Mouse (Mus musculus): ENCODE data around the gene Rras2. TPM values are rescaled to one million over a fixed set of nuclear protein-coding genes. Genes with fewer than 3 reads are reported as not detected.

The Rras2 gene
- polyA plus RNA-seq, 1 experiment from 2014 or later: 24.5 TPM

DNA sequence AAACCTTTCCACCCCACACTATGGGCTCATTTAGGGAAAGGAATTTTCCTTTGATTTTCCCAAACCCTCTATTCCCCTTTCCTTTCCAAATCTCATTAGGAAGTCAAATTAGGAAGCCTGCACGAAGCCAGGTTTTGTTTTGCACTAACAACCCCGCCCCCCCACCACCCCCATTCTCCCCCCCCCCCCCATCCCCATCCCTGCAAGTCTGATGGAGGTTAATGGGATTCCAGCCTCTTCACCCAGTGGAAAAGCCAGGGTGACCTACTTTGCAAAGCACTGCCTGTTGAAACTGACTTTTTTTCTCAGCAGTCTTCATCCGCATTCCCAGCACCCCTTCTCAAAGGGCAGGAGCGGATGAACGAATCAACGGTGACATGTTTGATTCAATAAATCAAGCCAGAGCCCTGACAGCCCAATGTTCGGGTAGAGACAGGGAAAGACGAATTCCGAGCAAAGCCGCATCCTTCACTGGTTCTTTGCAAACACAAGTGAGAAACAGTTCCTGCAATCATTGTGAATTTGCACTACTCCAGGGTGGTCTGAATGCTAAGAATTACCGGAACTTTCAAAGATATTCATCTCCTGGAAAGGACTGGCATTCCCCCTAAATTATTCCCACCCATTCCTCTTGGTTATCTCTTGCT lies 97.4 kb downstream of the Rras2 start:
- Histone ChIP-seq H3K4me3 (ENCODE audit: low read depth, low read length) (peak overlapping the region; percentile 56), H3K4me2 (replicated peaks; ENCODE audit: low read depth) (peak overlapping the region; percentile 74), H3K36me3 (ENCODE audit: control insufficient read depth, insufficient read depth) (no peaks in the 10 kb centered on the region), H3K27ac (ENCODE audit: low read depth, low read length) (no peak overlapping the region), H3K27me3 (replicated peaks; ENCODE audit: control insufficient read depth, insufficient read depth, low read length) (no peaks in the 10 kb centered on the region), H3K9ac (ENCODE audit: low read depth, low read length) (peak overlapping the region; percentile 45; the same call in 1 of the 2 replicates), H3K9me3 (ENCODE audit: control insufficient read depth) (no peaks in the 10 kb centered on the region), H3K4me1 (replicated peaks; ENCODE audit: control insufficient read depth, insufficient read depth, low read length) (no peaks in the 10 kb centered on the region)
- no peak for TF ChIP-seq CTCF (IDR thresholded peaks at IDR 0.05; ENCODE audit: low read depth)
- 8% methylated on average over 11 of the region's 11 CpGs for WGBS
- ATAC-seq: no peak

DNA sequence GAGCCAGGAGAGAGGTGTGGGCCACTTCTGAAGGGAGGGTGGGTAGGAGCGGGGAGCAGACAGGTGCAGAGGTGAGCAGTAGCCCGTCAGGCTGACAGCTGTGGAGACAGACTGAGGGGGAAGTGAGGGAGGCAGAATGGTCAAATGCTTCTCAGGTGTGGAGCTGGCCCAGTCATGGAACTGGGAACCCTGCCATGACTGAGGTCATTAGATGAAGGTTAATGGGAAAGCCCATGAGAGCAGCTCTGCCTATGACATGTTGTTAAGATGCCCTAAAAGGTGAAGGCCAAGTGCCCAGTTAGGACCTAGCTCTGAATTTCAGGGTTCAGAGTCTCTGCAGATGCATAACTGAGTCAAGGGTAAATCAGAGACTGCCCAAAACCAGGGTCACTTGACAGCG lies 98.7 kb downstream of the Rras2 start:
- Histone ChIP-seq H3K36me3 (ENCODE audit: control insufficient read depth, insufficient read depth) (no peaks in the 10 kb centered on the region), H3K9me3 (ENCODE audit: control insufficient read depth) (no peaks in the 10 kb centered on the region), H3K4me1 (replicated peaks; ENCODE audit: control insufficient read depth, insufficient read depth, low read length) (no peaks in the 10 kb centered on the region), H3K4me2 (replicated peaks; ENCODE audit: low read depth) (no peak overlapping the region), H3K9ac (ENCODE audit: low read depth, low read length) (no peak overlapping the region), H3K27me3 (replicated peaks; ENCODE audit: control insufficient read depth, insufficient read depth, low read length) (no peaks in the 10 kb centered on the region), H3K27ac (ENCODE audit: low read depth, low read length) (no peak overlapping the region), H3K4me3 (ENCODE audit: low read depth, low read length) (no peak overlapping the region)
- TF ChIP-seq CTCF (IDR thresholded peaks at IDR 0.05; ENCODE audit: low read depth): no peak
- no peak for ATAC-seq
- 84% methylated on average over 3 of the region's 3 CpGs for WGBS

DNA sequence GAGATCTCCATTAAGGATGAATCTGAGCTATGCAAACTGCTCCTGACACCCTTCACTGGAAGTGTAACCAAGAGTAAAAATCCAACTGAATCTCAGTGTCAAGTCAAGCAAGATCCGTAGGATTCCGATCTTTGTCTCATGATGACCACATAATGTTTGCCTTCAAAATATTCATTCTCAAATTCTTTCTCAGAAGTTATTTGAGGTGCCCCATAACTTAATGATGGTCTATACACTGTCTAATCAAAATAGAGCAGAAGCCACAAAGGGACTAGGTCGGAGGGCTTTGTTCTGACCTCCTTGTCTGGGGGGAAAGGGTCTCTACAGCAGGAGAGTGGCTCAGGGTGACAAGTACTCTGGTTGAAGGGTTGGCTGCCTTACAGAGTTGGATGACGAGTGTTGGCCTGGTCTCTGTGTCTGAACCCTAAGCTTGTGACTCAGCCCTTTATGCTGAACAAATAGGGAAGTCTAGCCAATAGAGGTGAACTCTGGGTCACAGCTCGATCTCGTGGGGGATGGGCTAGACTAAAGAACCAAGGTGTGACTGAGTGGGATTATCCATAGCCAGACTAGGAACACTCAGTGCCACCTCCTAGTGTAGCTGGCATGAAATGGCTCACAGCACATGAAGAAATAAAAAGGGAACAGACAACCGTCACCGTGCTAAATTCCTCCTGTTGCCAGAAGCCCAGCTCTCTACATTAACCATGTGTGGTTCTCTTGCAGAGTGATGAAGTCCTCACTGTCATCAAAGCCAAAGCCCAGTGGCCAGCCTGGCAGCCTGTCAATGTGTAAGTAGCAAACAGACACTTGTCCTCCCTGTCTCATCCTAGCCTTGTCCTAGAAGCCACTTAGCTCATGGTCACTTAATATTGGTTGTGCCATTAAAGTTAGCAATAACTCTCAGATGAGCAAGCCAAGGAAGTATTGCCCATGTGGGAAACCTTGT lies 101.3 kb downstream of the Rras2 start:
- Histone ChIP-seq H3K9ac (ENCODE audit: low read depth, low read length) (no peak overlapping the region), H3K27ac (ENCODE audit: low read depth, low read length) (no peak overlapping the region), H3K4me2 (replicated peaks; ENCODE audit: low read depth) (no peak overlapping the region), H3K27me3 (replicated peaks; ENCODE audit: control insufficient read depth, insufficient read depth, low read length) (no peaks in the 10 kb centered on the region), H3K4me1 (replicated peaks; ENCODE audit: control insufficient read depth, insufficient read depth, low read length) (no peaks in the 10 kb centered on the region), H3K36me3 (ENCODE audit: control insufficient read depth, insufficient read depth) (no peaks in the 10 kb centered on the region), H3K4me3 (ENCODE audit: low read depth, low read length) (no peak overlapping the region), H3K9me3 (ENCODE audit: control insufficient read depth) (no peaks in the 10 kb centered on the region)
- WGBS: 72% methylated on average over 8 of the region's 8 CpGs
- TF ChIP-seq CTCF (IDR thresholded peaks at IDR 0.05; ENCODE audit: low read depth): no peak
- no peak for ATAC-seq

DNA sequence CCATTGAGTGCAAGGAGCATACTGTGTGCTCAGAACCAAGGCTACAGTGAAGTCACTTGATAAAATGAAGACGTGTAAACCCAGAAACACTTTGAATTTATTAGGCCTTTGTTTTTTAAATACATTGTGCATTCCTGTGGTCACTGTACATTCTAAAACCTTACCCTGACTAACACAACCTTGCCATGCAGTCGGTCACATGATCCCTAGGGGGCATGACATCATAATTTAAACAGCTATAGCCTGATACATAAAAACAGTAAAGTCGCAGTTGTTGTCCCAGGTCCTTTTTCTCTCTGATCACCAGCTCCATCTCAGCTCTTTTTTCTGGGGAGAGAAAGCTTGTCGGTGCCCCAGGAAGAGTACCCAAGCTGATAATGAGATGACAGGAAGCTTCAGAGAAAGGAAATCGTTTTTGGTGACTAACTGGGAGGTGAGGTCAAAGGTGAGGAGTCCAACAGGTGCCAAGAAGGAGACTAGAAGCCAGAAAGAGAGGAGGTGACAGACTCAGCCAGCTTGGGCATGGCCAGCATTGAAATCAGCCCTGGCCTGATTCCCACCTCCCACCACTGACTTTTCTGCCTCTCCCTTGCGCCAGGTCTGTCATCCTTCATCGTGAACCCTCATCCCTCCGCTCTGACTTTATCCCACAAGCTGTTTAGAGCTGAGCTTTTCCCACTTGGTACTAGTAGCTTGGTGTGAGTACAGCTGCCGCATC lies 105.7 kb downstream of the Rras2 start:
- Histone ChIP-seq H3K36me3 (ENCODE audit: control insufficient read depth, insufficient read depth) (no peaks in the 10 kb centered on the region), H3K27me3 (replicated peaks; ENCODE audit: control insufficient read depth, insufficient read depth, low read length) (no peaks in the 10 kb centered on the region), H3K9ac (ENCODE audit: low read depth, low read length) (no peak overlapping the region), H3K9me3 (ENCODE audit: control insufficient read depth) (no peaks in the 10 kb centered on the region), H3K27ac (ENCODE audit: low read depth, low read length) (no peak overlapping the region), H3K4me2 (replicated peaks; ENCODE audit: low read depth) (no peak overlapping the region), H3K4me3 (ENCODE audit: low read depth, low read length) (no peak overlapping the region), H3K4me1 (replicated peaks; ENCODE audit: control insufficient read depth, insufficient read depth, low read length) (no peaks in the 10 kb centered on the region)
- no peak for ATAC-seq
- no peak for TF ChIP-seq CTCF (IDR thresholded peaks at IDR 0.05; ENCODE audit: low read depth)
- WGBS: 67% methylated on average over 9 of the region's 9 CpGs

DNA sequence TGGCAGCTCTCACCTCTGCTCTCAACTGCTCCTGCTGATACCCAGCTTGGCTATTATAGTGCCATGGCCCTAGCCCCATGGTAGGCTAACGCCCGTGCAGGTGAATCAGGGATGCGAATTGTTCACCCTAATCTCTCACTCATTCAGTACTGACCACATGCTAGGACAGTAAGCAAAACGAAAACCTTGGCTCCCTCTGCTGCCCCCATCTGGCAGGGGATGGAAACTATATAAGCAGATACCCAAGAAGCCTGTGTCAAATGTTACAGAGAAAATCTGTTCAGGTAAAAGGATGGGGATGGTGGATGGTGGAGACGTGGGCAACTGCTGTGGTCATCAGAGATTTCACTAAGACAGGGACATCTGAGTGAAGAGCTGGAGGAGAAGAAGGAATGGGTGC lies 110.0 kb downstream of the Rras2 start:
- no peaks in the 10 kb centered on the region for H3K9me3 ChIP-seq (ENCODE audit: control insufficient read depth)
- H3K36me3 ChIP-seq (ENCODE audit: control insufficient read depth, insufficient read depth): no peaks in the 10 kb centered on the region
- no peak overlapping the region for H3K27ac ChIP-seq (ENCODE audit: low read depth, low read length)
- no peak overlapping the region for H3K4me2 ChIP-seq (replicated peaks; ENCODE audit: low read depth)
- no peak for ATAC-seq
- H3K9ac ChIP-seq (ENCODE audit: low read depth, low read length): no peak overlapping the region
- no peaks in the 10 kb centered on the region for H3K27me3 ChIP-seq (replicated peaks; ENCODE audit: control insufficient read depth, insufficient read depth, low read length)
- 62% methylated on average over 5 of the region's 5 CpGs for WGBS
- H3K4me3 ChIP-seq (ENCODE audit: low read depth, low read length): no peak overlapping the region
- H3K4me1 ChIP-seq (replicated peaks; ENCODE audit: control insufficient read depth, insufficient read depth, low read length): no peaks in the 10 kb centered on the region
- peak; percentile 85 for TF ChIP-seq CTCF (IDR thresholded peaks at IDR 0.05; ENCODE audit: low read depth)

DNA sequence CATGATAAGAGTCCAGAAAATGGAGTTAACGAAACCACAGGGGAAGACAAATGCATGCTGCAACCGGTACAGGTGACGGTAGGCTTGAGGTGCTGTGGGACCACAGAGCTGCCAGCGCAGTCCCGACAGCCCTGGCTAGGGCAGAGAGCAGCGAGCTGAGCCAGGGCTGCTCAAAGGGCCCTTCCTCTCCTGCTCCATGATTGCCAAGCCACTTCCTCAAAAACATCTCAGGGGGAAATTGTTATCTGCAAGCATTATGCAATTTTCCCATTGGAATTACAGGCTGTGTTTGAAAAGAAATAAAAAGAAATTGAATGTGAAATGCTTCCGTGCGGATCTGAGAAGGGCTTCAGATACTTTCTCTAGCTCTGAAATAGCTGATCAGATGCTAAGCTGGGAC lies 111.1 kb downstream of the Rras2 start:
- no peaks in the 10 kb centered on the region for H3K9me3 ChIP-seq (ENCODE audit: control insufficient read depth)
- H3K4me3 ChIP-seq (ENCODE audit: low read depth, low read length): no peak overlapping the region
- no peak overlapping the region for H3K9ac ChIP-seq (ENCODE audit: low read depth, low read length)
- WGBS: 78% methylated on average over 8 of the region's 8 CpGs
- ATAC-seq: no peak
- no peak for TF ChIP-seq CTCF (IDR thresholded peaks at IDR 0.05; ENCODE audit: low read depth)
- H3K4me1 ChIP-seq (replicated peaks; ENCODE audit: control insufficient read depth, insufficient read depth, low read length): no peaks in the 10 kb centered on the region
- no peak overlapping the region for H3K4me2 ChIP-seq (replicated peaks; ENCODE audit: low read depth)
- no peak overlapping the region for H3K27ac ChIP-seq (ENCODE audit: low read depth, low read length)
- no peaks in the 10 kb centered on the region for H3K27me3 ChIP-seq (replicated peaks; ENCODE audit: control insufficient read depth, insufficient read depth, low read length)
- no peaks in the 10 kb centered on the region for H3K36me3 ChIP-seq (ENCODE audit: control insufficient read depth, insufficient read depth)
